Mouse (Mus musculus) induced T-regulatory cell, adult 2 months (primary cell): ENCODE data around the gene Pamr1.

Experiments
- DNase-seq: peaks from one replicate; pipeline ENCODE4 v3.0.0-alpha.2; 2012; ENCODE audit warnings: low read depth

The Pamr1 gene

GRCm38 (mm10) chr2:102661052-102661451 lies 111.2 kb downstream of the Pamr1 start:
- DNase-seq = no peak

DNA sequence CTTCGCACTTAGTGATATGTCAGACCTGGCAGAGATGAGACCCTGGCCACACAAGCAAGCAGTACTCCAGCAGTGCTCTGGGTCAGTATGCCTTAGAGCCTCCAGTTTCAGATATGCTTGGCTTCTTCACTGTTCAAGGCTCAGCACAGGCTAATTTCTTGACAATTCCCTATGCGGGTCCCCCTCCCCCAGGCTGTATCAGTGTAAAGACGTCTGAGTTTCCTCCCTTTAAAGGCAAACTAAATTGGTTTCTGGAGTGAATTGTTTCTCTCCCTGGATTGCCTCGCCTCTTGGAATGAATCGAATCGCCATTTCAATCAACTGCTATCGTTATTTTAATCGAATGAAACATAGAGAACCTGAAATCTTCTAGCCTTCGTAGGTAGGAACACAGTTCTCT lies 113.1 kb downstream of the Pamr1 start:
- no peak for DNase-seq

DNA sequence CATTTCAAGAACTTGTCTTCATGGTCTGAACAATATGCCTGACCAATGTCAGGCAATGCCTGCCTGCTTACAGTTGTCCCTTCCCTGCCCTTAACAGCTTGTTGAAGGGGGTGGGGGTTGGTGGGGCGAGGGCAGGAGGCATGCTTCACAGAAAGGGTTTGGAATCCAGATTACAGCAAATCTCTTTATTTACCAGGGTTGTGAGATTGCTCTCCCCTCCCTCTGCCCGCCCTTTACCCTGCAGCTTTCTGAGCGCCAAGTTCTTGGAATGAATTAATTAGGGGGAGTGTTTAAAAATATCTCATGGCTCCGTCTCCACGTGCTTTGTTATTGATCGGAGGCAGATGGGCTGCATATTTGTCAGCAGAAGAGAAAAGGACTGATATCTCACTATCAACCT lies 113.5 kb downstream of the Pamr1 start:
- DNase-seq = no peak

DNA sequence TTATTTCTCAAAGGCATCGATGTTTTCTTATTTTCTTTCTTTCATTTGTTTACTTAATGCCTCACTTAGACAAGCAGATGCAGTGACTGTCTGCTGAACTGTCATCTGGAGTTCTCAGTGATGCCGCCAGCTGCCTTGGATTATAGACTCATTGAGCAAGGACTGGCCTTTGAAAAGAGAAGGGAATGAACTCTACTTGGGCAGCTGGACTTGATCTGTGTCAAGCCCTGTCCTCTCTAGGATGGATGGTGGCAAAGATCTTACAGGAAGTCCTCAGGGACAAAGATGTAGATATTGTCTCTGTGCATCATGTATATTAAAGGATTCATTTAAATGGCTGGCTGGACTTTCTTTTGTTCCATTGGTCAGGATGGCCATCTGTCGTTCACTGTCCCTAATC lies 114.1 kb downstream of the Pamr1 start:
- DNase-seq = no peak

- no peak for DNase-seq
These were observed 118.2 kb downstream of the Pamr1 start for GRCm38 (mm10) chr2:102667981-102668380.

DNA sequence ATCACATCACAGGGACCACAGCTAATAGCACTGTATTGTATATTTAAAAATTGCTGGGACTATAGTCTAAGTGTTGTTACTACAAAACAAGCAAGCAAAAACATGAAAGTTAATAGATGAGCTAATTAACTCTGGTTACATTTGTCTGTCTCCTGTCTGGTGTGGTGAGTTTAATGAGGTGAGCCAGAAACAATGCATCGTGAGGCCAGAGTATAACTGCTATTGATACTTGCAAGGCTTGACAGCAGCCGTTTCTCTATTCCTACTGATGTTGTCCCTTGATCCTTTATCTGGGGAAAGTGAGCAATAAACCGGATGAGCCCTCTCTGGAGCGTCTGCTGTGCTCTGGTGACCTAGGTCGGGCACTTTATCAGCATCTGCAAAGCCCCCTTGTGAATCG lies 119.8 kb downstream of the Pamr1 start:
- DNase-seq = no peak

- DNase-seq = no peak
These were observed 124.8 kb downstream of the Pamr1 start for GRCm38 (mm10) chr2:102674582-102674981.

- DNase-seq = peak; percentile 51
These were observed 125.5 kb downstream of the Pamr1 start for GRCm38 (mm10) chr2:102675275-102675674.

GRCm38 (mm10) chr2:102676716-102677312 lies 127.0 kb downstream of the Pamr1 start:
- DNase-seq = no peak

DNA sequence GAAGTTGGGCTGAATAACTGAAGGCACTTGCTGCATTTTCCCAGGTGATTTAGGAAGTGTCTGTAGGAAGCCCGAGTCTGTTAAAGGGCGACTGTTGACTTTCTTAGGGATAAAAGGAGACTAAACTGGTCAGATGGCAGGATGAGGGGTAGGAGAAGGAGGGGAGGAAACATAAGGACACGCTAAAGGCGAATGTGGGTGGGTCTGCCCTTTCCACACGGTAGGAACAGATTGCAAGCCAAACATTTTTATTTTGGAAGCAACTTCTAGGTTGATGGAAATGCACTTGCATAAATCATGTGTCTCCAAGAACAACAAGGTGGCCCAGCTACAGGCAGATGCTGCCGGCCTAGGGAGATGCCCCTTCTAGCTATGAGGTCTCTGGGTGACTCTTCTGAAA lies 127.6 kb downstream of the Pamr1 start:
- DNase-seq = no peak

- DNase-seq = no peak
These were observed 131.5 kb downstream of the Pamr1 start for GRCm38 (mm10) chr2:102681351-102681750.

DNA sequence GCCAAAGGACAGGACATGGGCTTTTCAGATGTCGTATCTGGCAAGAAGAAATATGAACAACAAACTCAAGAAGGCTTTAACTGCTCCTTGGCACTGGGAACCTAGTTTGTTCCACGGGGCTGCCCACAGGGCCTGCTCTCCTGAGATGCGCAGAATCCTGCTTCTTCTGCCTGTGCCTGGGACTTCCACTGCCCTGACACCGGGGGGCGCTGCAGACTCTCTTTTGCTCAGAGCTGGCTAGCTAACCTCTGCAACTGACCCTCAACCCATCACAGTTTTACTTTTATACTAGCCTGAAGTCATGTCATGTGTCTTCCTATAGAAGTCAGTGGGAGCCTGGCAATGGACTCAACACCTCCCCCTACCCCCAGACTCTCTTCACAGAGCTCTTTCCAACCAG lies 132.4 kb downstream of the Pamr1 start:
- DNase-seq = peak; percentile 47

- DNase-seq = peak; percentile 45
These were observed 135.7 kb downstream of the Pamr1 start for GRCm38 (mm10) chr2:102685371-102686107.

- no peak for DNase-seq
These were observed 136.3 kb downstream of the Pamr1 start for GRCm38 (mm10) chr2:102686108-102686450.
